Mouse (Mus musculus): Measurements from ENCODE around the gene C730034F03Rik.
A peak's percentile ranks its signal among the peaks of the same experiment; 100 is the strongest.

The C730034F03Rik gene

DNA sequence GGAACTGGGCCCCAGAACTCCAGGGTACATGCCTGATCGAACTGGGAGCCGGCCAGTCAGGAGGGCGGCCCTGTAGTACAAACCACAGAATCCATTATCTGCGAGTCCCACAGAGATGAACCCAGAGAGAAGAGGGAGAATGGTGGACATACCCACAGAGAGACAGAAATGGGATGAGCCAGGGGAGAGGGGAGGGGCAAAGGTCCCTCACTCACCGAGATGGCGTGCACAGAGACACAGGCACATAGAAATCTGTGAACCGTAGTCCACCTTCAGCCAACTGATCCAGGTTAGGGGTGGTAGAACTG lies 45.9 kb downstream of the C730034F03Rik start:
- no peak for DNase-seq (ENCODE audit: low spot score in 2 of 2)

DNA sequence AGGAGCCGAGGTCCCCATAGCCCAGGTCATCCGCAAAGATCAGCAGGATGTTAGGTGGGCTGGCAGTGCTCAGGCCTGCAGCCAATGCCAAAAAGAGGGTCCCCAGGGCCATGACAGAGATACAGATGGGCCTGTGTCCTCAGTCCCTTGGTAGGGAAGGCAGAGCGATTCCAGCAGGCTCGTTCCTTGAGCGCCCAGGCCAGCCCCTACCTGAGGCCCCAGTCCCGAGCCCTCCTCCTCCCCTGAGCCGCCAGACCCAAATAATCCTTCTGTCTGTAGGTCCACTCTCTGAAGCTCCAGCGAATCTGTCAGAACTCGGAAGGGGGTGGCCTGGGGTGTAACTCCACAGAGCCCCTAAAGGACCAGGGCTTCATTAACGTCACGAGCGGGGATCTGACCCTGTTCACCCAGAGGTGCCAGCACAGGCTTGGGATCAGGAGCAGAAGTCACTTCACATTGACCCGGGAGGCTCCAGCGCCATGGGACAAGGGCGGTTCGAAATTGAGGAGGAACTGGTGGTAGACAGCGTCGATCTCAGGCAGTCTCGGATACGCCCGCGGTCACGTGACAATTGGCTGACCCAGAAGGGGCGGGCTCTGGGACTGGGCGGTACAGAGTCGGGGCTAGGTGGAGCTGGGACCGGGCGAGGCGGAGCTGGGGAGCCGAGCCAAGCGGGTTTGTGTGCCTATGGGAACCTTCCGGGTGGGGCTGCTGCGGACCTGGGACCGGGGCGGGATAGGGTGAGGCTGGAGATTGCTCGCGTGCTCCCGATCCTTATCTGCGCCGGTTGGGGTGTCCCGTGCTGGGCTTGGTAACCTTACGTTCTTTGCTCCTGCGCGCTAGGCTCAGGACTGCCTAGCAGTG lies 46.5 kb downstream of the C730034F03Rik start:
- DNase-seq (ENCODE audit: low spot score in 2 of 2): peak; percentile 83 to 87

DNA sequence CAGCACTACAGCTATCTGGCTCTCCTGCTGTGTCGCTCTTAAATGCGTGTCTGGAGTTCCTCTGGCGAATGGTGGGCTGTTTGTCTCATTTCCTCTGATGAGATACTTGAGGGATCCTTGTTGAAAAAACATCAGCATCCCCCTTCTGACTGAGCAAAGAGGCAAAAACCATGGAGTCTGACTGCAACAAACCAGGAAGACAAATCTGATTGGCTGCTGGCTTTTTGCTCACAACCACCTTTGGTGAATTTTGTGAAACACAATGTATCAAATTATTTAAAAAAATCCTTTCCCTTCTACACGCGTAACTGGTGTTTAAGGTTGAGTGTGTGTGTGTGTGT lies 47.1 kb downstream of the C730034F03Rik start:
- no peak for DNase-seq (ENCODE audit: low spot score in 2 of 2)

DNA sequence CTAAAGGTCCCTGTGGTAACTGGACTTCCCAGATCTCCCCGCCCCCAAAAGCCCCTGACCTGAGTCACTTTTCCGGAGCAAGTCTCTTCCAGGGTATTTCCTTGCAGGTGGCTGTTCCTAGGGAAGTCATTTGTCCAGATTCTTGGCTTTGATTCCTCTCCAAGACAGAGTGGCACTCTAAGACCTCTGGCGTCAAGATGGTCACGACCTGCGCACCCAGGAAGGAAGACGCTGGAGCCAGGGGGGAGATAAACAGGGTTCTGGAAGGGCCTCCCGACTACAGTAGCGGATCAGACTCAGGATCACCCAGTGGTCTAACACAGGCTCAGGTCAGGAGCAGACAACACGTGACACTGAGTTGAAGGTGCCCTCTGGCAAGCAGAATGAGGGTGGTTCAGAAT lies 47.7 kb downstream of the C730034F03Rik start, which contains the start of gene Arsa:
TSS of gene Arsa (minus strand) at position 335 of the 401 bp plus-strand sequence.
- no peak for DNase-seq (ENCODE audit: low spot score in 2 of 2)

DNA sequence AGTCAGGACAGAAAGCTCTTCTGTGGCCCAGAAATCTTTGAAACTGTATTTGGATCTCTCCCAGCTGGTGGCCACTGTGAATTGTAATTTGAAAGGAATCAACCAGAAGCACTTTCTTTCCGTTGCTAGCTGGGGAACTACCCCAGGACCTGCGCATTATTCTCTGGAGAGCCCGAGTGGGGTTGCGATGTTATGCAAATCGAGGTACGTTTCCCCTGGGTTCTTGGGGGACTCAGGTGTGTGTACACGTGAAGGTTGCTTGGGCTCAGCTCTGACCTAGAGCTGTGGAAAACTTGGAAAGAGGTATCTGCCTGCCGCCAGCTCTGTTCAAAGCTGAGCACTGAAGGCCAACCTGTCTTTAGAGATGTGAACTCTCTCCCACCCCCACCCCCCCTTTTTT lies 48.4 kb downstream of the C730034F03Rik start:
- DNase-seq (ENCODE audit: low spot score in 2 of 2): no peak

DNA sequence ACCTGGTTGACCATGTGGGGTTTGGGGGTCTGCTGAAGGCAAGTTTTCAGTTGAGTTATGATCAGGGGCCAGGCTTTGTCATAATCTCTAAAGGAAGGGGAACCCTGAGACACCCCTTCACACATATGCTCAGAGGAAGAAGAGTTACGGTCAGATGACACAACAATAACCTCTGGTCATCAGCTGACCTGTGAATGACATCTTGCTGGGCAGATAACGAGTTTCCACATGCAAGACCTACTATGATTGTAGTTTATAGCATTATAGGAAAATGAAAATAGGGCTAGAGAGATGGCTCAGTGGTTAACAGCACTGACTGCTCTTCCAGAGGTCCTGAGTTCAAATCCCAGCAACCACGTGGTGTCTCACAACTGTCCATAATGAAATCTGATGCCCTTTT lies 49.2 kb downstream of the C730034F03Rik start:
- DNase-seq (ENCODE audit: low spot score in 2 of 2): no peak

Data from spleen, postnatal 14 days (tissue).